Mouse (Mus musculus): ENCODE data around the gene Kcng1.

DNA sequence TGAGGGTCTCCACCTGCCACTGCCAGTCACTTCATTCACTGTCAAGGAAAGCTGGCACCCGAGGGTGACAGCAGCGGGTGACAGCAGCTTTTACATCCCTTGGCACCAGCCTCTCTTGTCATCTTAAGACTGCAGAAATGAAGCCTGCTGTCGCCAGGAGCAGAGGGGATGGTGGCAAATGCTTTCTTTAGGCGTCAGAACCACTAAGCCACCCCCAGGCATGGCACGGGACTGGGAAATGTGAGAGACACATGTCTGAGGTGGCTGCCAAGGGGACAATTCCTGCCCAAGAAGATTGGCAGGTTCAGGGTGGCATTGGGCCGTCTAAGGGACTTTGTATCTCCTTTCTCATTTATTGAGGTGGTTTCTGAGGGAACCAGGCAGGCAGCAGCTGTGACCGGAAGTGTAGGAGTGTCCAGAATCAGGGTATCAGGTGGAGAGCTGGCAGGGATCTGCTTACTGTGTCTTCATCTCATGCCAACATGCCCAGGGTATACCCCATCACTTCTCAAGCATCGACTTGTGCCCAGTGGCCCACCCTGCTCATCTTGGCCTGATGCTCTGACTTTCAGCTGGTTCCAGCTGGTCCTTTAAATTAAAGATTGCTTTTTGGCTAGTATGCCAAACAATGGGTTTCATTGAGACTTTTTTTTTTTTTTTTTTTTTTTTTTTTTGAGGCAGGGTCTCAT is 33.2 kb downstream of the Kcng1 start:
- no peak for TF ChIP-seq GATA1 (IDR thresholded peaks at IDR 0.05; ENCODE audit: borderline replicate concordance, low read length)
- TF ChIP-seq FLI1 (IDR thresholded peaks at IDR 0.05; ENCODE audit: low read length) = no peak

Measured in megakaryocyte, embryonic 14.5 days (primary cell).